Mouse (Mus musculus) CH12.LX (cell line): ENCODE measurements around the gene Gm10837. TPM values are rescaled to one million over a fixed set of nuclear protein-coding genes. Genes with fewer than 3 reads are reported as not detected.

ENCODE experiments used
- DNase-seq: peaks from one replicate; pipeline ENCODE4 v3.0.0-alpha.2; 2013; ENCODE audit errors: extremely low read depth
- H3K27ac ChIP-seq: 2 replicates; pipeline ENCODE4 v1.5.1; 2012; ENCODE audit warnings: low read depth, mild to moderate bottlenecking, control low read depth, moderate library complexity; ENCODE audit not compliant: insufficient read depth
- H3K27me3 ChIP-seq: replicated peaks from 2 replicates; pipeline ENCODE3; 2012; ENCODE audit warnings: inconsistent platforms
- H3K36me3 ChIP-seq, 2 experiments: replicated peaks in 1 of 2; 2 replicates each; pipeline versions ENCODE3 to v1.6.1; 2012; ENCODE audit warnings: inconsistent platforms in 1 of 2, low read length in 1 of 2, mild to moderate bottlenecking in 1 of 2, mixed read lengths in 1 of 2, moderate library complexity in 1 of 2; ENCODE audit not compliant: control insufficient read depth in 1 of 2, insufficient read depth in 1 of 2
- H3K4me1 ChIP-seq, 2 experiments: 2 replicates each; pipeline ENCODE4 v1.6.1; 2012; ENCODE audit warnings: inconsistent platforms in 1 of 2, moderate library complexity in 1 of 2; ENCODE audit not compliant: insufficient read depth in 2 of 2, control insufficient read depth in 1 of 2
- H3K4me2 ChIP-seq: 2 replicates; pipeline ENCODE4 v1.6.1; 2012; ENCODE audit warnings: low read depth, mild to moderate bottlenecking, control low read depth; ENCODE audit not compliant: poor library complexity, insufficient read depth, severe bottlenecking
- H3K4me3 ChIP-seq, 3 experiments: fragments of 150-350 bp in 1 of 3; sonication (generic) in 1 of 3; replicated peaks in 1 of 3; 2 replicates each; pipeline versions ENCODE3 to v1.5.1; 2011 to 2012; ENCODE audit warnings: low read depth in 2 of 3, low read length in 2 of 3, mild to moderate bottlenecking in 2 of 3, moderate library complexity in 2 of 3, control low read depth in 1 of 3, improper control_type of control experiment in 1 of 3, inconsistent platforms in 1 of 3, mixed read lengths in 1 of 3; ENCODE audit not compliant: poor library complexity in 1 of 3
- H3K79me2 ChIP-seq: replicated peaks from 2 replicates; pipeline ENCODE4 v1.6.1; 2012; ENCODE audit warnings: mild to moderate bottlenecking, moderate library complexity; ENCODE audit not compliant: control insufficient read depth, poor library complexity, insufficient read depth, severe bottlenecking; ENCODE audit errors: extremely low read depth
- H3K9ac ChIP-seq: 2 replicates; pipeline ENCODE4 v1.6.1; 2012; ENCODE audit warnings: low read depth, mild to moderate bottlenecking, control low read depth, moderate library complexity; ENCODE audit not compliant: insufficient read depth
- H3K9me3 ChIP-seq: replicated peaks from 2 replicates; pipeline ENCODE3; 2012; ENCODE audit warnings: low read length, inconsistent platforms, mixed read lengths
- BHLHE40 ChIP-seq: IDR thresholded peaks from 2 replicates; pipeline ENCODE4 v1.6.1; 2011; ENCODE audit warnings: mild to moderate bottlenecking, low read depth, low read length, improper control_type of control experiment
- CHD2 ChIP-seq: IDR thresholded peaks from 2 replicates; pipeline ENCODE4 v1.6.1; 2011; ENCODE audit warnings: low read length, improper control_type of control experiment
- E2F4 ChIP-seq: IDR thresholded peaks from 2 replicates; pipeline ENCODE4 v1.6.1; 2011; ENCODE audit warnings: low read depth, low read length, improper control_type of control experiment; ENCODE audit not compliant: insufficient replicate concordance
- ELF1 ChIP-seq: IDR thresholded peaks from 2 replicates; pipeline ENCODE4 v1.6.1; 2014; ENCODE audit warnings: low read depth, mild to moderate bottlenecking, inconsistent platforms, low read length, improper control_type of control experiment
- HCFC1 ChIP-seq: IDR thresholded peaks from 2 replicates; pipeline ENCODE4 v1.6.1; 2012; ENCODE audit warnings: low read depth, mild to moderate bottlenecking, inconsistent platforms, low read length, improper control_type of control experiment
- JUND ChIP-seq: conservative IDR thresholded peaks from 2 replicates; pipeline ENCODE4 v1.6.1; 2011; ENCODE audit warnings: low read depth, low read length, improper control_type of control experiment
- KAT2A ChIP-seq: IDR thresholded peaks from 2 replicates; pipeline ENCODE4 v1.6.1; 2012; ENCODE audit warnings: low read length, improper control_type of control experiment, inconsistent platforms; ENCODE audit not compliant: insufficient replicate concordance
- MAFK ChIP-seq: IDR thresholded peaks from 2 replicates; pipeline ENCODE4 v1.6.1; 2011; ENCODE audit warnings: low read length, improper control_type of control experiment; ENCODE audit not compliant: insufficient replicate concordance
- MEF2A ChIP-seq: IDR thresholded peaks from 2 replicates; pipeline ENCODE4 v1.6.1; 2014; ENCODE audit warnings: low read depth, mild to moderate bottlenecking, inconsistent platforms, low read length, improper control_type of control experiment, borderline replicate concordance
- MXI1 ChIP-seq: IDR thresholded peaks from 2 replicates; pipeline ENCODE4 v1.6.1; 2011; ENCODE audit warnings: mild to moderate bottlenecking, low read depth, low read length, improper control_type of control experiment
- NRF1 ChIP-seq: IDR thresholded peaks from 2 replicates; pipeline ENCODE4 v1.6.1; 2014; ENCODE audit warnings: low read depth, mild to moderate bottlenecking, inconsistent platforms, low read length, improper control_type of control experiment, moderate library complexity
- PAX5 ChIP-seq: IDR thresholded peaks from 2 replicates; pipeline ENCODE4 v1.6.1; 2012; ENCODE audit warnings: low read length, inconsistent platforms, mixed read lengths
- POLR2AphosphoS2 ChIP-seq: IDR thresholded peaks from 2 replicates; pipeline ENCODE4 v1.6.1; 2011; ENCODE audit warnings: low read depth, low read length, improper control_type of control experiment
- RAD21 ChIP-seq: IDR thresholded peaks from 2 replicates; pipeline ENCODE4 v1.6.1; 2011; ENCODE audit warnings: low read depth, mild to moderate bottlenecking, low read length, improper control_type of control experiment, moderate library complexity
- RCOR1 ChIP-seq: conservative IDR thresholded peaks from 2 replicates; pipeline ENCODE4 v1.6.1; 2012; ENCODE audit warnings: low read depth, mild to moderate bottlenecking, inconsistent platforms, low read length, improper control_type of control experiment
- TBP ChIP-seq: conservative IDR thresholded peaks from 2 replicates; pipeline ENCODE4 v1.6.1; 2011; ENCODE audit warnings: low read depth, low read length, improper control_type of control experiment
- UBTF ChIP-seq: IDR thresholded peaks from 2 replicates; pipeline ENCODE4 v1.6.1; 2012; ENCODE audit warnings: low read depth, mild to moderate bottlenecking, inconsistent platforms, low read length, improper control_type of control experiment, moderate library complexity
- USF1 ChIP-seq: IDR thresholded peaks from 2 replicates; pipeline ENCODE4 v1.6.1; 2014; ENCODE audit warnings: low read depth, mild to moderate bottlenecking, inconsistent platforms, low read length, improper control_type of control experiment
- ZC3H11A ChIP-seq: IDR thresholded peaks from 2 replicates; pipeline ENCODE4 v1.6.1; 2012; ENCODE audit warnings: low read depth, mild to moderate bottlenecking, inconsistent platforms, low read length, improper control_type of control experiment
- dilution Hi-C: fragments of 300-500 bp; cut with MboI; formaldehyde crosslinking; loops from 2 replicates; pipeline ENCODE4 v1.14.3; 2020; ENCODE audit warnings: low sequenced_read_pairs; ENCODE audit not compliant: extremely low pct_unique_long_range_greater_than_20kb, extremely low pct_ligation_motif_present
- in situ Hi-C: fragments of 300-500 bp; cut with MboI; formaldehyde crosslinking; loops from 3 replicates; pipeline ENCODE4 v1.14.3; 2019; ENCODE audit warnings: low sequenced_read_pairs, low pct_ligation_motif_present, low pct_unique_long_range_greater_than_20kb, mixed read lengths
- polyA plus RNA-seq: library from polyadenylated mRNA; unstranded; fragments of >175 nt; gene quantifications from 2 replicates; pipeline ENCODE4 v1.2.1, GENCODE M21; 2012; ENCODE audit warnings: low read depth; ENCODE audit not compliant: insufficient read length
- total RNA-seq, 2 experiments: library from RNA; depleted of rRNA; stranded (reverse); fragments of 300-350 nt in 1 of 2; fragments of >200 nt in 1 of 2; gene quantifications; 2 replicates each; pipeline ENCODE4 v1.2.3; 2012 to 2014

The Gm10837 gene
- total and polyA plus RNA-seq, 3 experiments, result not detected

DNA sequence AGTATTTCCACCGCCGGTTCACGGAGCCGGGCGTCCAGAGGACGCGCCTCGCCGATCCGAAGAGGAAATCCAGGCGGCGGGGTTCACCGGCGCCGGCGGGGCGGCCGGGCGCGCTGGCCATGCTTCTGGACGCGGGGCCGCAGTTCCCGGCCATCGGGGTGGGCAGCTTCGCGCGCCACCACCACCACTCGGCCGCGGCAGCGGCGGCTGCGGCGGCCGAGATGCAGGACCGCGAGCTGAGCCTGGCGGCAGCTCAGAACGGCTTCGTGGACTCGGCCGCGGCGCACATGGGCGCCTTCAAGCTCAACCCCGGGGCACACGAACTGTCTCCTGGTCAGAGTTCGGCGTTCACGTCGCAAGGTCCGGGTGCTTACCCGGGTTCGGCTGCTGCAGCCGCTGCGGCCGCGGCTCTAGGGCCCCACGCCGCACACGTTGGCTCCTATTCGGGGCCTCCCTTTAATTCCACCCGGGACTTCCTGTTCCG, 14.8 kb upstream of the Gm10837 start:
- no peaks in the 10 kb centered on the region for H3K4me1 ChIP-seq
- in situ Hi-C loops (no loop called here), dilution Hi-C loops (no loop called here)
- no peaks in the 10 kb centered on the region for H3K36me3 ChIP-seq
- peaks cover 31% of the 10 kb centered on the region for H3K9me3 ChIP-seq
- no peak for TF ChIP-seq UBTF
- no peak for TF ChIP-seq CHD2
- no peak for TF ChIP-seq TBP
- TF ChIP-seq PAX5, result no peak
- no peak for TF ChIP-seq JUND
- TF ChIP-seq ZC3H11A, result no peak
- TF ChIP-seq BHLHE40, result no peak
- TF ChIP-seq E2F4, result no peak
- TF ChIP-seq HCFC1, result no peak
- TF ChIP-seq RAD21, result no peak
- no peak for TF ChIP-seq POLR2AphosphoS2
- TF ChIP-seq ELF1, result no peak
- no peak for TF ChIP-seq MXI1
- TF ChIP-seq MAFK, result no peak
- TF ChIP-seq USF1, result no peak
- TF ChIP-seq NRF1, result no peak
- no peak for TF ChIP-seq RCOR1
- no peak for TF ChIP-seq KAT2A
- H3K4me2 ChIP-seq, result no peak overlapping the region
- H3K4me3 ChIP-seq, result no peak overlapping the region
- H3K79me2 ChIP-seq, result no peaks in the 10 kb centered on the region
- no peaks in the 10 kb centered on the region for H3K27me3 ChIP-seq
- no peak overlapping the region for H3K9ac ChIP-seq
- H3K27ac ChIP-seq, result no peak overlapping the region
- DNase-seq, result no peak

DNA sequence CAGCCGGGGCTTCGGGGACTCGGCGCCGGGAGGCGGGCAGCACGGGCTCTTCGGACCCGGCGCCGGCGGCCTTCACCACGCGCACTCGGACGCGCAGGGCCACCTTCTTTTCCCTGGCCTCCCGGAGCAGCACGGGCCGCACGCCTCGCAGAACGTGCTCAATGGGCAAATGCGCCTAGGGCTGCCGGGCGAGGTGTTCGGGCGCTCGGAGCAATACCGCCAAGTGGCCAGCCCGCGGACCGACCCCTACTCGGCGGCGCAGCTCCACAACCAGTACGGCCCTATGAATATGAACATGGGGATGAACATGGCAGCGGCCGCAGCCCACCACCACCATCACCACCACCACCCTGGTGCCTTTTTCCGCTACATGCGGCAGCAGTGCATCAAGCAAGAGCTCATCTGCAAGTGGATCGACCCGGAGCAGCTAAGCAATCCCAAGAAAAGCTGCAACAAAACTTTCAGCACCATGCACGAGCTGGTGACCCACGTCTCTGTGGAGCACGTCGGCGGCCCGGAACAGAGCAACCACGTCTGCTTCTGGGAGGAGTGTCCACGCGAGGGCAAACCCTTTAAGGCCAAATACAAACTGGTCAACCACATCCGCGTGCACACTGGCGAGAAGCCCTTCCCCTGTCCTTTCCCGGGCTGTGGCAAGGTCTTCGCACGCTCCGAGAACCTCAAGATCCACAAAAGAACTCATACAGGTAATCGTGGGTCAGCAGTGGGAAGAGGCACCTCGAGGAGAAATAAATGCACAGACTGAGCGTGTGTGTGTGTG, 14.2 kb upstream of the Gm10837 start:
- no peaks in the 10 kb centered on the region for H3K27me3 ChIP-seq
- H3K27ac ChIP-seq, result no peak overlapping the region
- DNase-seq, result no peak
- no peaks in the 10 kb centered on the region for H3K4me1 ChIP-seq
- in situ Hi-C loops (no loop called here), dilution Hi-C loops (no loop called here)
- H3K36me3 ChIP-seq, result no peaks in the 10 kb centered on the region
- no peak overlapping the region for H3K4me2 ChIP-seq
- H3K4me3 ChIP-seq, result no peak overlapping the region
- no peak for TF ChIP-seq ELF1
- no peak for TF ChIP-seq PAX5
- TF ChIP-seq E2F4, result no peak
- no peak for TF ChIP-seq MEF2A
- TF ChIP-seq HCFC1, result no peak
- H3K9ac ChIP-seq, result no peak overlapping the region
- H3K79me2 ChIP-seq, result no peaks in the 10 kb centered on the region
- peaks cover 31% of the 10 kb centered on the region for H3K9me3 ChIP-seq
